Mouse (Mus musculus): ENCODE data around the gene Ctsk.

The Ctsk gene

DNA sequence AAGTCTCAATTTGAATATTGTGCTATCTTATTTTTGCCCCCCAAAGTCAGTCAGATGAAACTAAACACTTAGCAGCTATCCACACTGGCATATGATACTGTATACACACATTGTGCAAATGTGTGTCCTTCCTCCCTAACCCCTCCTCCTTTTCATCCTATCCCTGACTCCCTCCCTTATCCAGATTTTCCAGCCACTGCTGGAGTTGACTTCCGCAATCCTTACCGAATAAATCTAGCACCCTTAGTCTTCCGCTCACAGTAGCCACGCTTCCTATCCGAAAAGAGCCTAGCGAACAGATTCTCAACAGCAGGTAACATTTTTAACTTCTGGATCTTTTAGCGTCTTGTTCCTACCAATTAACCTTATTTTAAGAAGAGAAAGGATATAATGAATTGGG lies at the start of gene Ctsk:
Ctsk (plus strand) TSS at position 233 of the 400 bp plus-strand sequence.
- DNase-seq, result no peak

GRCm38 (mm10) chr3:95450408-95450807 lies 48.6 kb upstream of the Ctsk start:
- peak; percentile 57 for DNase-seq

GRCm38 (mm10) chr3:95450915-95451314 lies 48.1 kb upstream of the Ctsk start:
- DNase-seq, result no peak

DNA sequence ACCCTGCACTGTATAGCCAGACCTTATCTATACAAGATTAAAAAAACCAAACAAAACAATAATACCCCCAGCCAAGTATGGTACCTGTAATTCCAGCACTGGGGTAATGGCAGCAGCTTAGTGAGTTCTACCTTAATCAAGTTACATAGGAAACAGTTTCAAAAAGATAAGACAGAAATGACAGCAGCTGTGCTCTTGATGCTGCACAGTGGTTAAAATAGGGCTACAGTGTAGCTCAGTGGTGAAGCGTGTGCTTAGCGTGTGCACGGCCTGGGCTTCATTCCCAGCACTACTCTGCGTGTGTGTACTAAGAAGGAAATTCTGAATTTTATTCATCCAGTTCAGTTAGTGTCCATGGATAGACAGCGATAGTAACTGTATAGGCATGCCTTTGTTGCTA lies 42.7 kb upstream of the Ctsk start:
- DNase-seq, result no peak

GRCm38 (mm10) chr3:95457758-95458157 lies 41.3 kb upstream of the Ctsk start:
- DNase-seq, result no peak

- DNase-seq, result no peak
Observed at GRCm38 (mm10) chr3:95459381-95459780, 39.7 kb upstream of the Ctsk start.

- no peak for DNase-seq
Observed at GRCm38 (mm10) chr3:95463852-95464251, 35.2 kb upstream of the Ctsk start.

- no peak for DNase-seq
Observed at GRCm38 (mm10) chr3:95478966-95479365, 20.1 kb upstream of the Ctsk start.

DNA sequence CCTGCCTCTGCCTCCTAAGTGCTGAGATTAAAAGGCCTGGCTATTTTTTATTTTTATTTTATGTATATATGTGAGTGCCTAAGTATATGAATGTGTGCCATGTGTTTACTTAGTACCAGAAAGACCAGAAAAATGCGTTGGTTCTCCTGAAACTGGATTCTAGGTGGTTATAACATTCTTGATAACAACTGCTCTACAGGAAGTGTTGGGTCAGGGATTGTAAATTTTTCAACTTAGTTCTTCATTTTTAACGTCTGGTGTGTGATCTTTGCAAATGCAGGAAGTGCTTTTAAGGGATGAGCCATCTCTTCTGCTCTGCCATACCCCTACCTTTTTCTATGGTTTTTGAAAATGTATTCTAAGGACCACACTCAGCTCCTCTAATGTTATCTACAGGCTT lies 12.6 kb upstream of the Ctsk start:
- DNase-seq, result no peak

DNA sequence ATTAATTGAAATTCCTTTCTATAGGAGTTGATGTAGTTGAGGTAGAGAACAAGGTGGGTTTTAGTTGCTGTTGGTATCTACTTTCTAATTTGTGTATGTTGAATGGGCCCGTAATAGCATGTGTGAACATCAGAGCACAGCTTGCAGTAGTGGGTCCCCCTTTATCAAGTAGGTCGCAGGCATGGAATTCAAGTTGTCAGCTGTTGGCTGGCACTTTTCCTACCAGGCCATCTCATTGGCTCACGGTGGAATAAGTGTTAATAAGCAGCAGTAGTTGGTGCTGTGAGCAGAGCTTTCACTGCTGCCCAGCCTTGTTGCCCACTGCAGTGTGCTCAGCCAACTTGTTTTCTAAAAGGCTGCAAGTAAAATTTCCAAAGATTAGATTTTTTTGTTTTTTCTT lies 10.4 kb upstream of the Ctsk start:
- no peak for DNase-seq

- no peak for DNase-seq
Observed at GRCm38 (mm10) chr3:95490238-95490637, 8.8 kb upstream of the Ctsk start.

DNA sequence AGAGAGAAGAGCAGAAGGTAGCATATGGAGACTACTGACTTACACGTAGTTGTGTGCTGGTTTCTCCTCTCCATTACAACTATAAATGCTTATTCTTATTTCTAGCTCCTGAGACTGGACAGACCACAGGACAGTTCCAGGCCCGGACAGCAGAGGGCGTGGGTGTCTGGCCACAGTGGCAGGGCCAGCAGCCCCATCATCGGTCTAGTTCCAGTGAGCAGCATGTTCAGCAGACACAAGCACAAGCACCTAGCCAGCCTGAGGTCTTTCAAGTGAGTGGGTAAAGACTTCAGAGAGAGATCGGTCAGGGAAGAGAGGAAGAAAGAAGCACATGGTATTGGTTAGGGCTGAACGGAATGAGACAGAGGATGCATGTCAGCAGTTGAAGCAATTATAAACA lies 4.7 kb upstream of the Ctsk start:
- DNase-seq, result peak; percentile 67

- no peak for DNase-seq
Observed at GRCm38 (mm10) chr3:95498229-95498628, 827 bp upstream of the Ctsk start.

DNA sequence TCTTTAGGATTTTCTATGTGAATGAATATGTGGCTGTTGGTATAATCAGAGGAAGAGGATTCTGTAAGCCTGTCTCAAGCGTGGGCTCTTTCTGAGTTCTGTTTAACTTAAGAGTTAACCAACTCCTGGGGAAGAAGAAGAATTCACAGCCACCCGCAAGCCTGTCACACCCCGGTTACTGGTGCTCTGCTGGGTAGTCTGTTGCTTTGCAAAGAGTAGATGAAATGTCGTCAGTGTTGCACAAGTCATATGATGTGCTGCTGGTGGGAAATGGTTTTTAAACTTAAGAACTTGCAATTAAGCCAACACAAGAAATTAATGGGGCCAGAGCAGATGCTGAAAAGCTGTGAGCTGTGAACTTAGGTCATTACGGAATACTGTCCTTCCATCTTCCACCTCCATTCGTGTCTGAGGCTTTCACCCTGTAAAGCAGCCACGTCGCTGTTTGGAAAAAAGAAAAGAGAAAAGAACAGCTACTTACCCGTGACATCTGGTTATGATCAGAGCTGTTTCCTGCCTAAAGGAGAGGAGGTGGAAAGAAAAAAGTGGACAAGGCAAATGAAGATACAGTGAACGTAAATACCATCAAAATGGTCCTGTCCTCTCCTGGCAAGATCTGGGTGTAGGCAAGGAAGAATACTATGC lies 562 bp downstream of the Ctsk start:
- peak; percentile 25 for DNase-seq

DNA sequence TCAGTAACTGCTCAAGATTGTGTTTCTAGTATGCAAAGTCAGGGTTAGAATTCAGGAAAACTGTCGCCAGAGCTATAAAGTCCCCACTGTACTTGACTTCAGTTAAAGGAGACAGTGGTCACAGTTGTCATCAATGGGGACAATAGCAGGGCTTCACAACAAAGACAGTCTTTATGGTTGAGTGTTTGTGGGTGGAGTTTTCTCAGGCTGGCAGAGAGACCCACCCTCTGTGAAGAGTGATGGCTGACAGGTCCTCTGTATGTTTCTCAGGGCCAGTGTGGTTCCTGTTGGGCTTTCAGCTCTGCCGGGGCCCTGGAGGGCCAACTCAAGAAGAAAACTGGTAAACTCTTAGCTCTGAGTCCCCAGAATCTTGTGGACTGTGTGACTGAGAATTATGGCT lies 3.3 kb downstream of the Ctsk start:
- DNase-seq, result no peak

DNA sequence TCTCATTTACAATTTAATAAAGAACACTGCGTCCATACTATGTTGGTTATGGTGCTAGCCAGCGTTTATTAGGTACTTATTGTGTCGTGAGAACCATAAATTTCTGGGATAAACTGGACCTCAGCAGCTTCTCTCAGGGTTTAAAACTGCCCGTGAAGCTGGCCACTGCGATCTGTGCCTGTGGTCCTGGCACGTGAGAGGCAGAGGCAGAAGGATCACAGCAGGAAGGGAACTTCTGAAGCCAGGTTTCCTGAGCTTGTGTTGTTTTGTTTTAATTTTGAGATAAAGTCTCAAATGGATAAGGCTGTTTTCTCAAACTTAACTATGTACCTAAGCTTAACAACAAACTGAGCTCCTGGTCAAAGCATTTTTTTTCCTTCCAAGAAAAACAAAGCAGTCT lies 10.3 kb downstream of the Ctsk start:
- DNase-seq, result no peak

GRCm38 (mm10) chr3:95511611-95512180 lies 12.6 kb downstream of the Ctsk start:
- no peak for DNase-seq

GRCm38 (mm10) chr3:95516614-95517041 lies 17.6 kb downstream of the Ctsk start:
- no peak for DNase-seq

DNA sequence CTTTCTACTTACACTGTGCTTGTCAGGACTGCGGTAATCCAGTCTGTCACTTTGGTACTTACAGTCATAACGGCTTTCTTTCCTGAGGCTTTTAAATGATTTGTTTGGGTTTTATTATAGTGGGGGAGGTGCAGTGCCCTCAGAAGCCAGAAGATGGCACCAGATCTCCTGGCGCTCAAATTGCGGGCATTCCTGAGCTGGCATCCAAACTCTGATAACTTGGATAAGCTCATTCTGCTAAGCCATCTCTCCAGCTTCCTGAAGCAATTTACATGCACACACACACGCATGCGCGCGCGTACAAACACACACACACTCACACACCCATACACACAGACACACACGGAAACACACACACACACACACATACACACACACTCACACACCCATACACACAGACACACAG lies 18.4 kb downstream of the Ctsk start:
- peak; percentile 77 for DNase-seq

DNA sequence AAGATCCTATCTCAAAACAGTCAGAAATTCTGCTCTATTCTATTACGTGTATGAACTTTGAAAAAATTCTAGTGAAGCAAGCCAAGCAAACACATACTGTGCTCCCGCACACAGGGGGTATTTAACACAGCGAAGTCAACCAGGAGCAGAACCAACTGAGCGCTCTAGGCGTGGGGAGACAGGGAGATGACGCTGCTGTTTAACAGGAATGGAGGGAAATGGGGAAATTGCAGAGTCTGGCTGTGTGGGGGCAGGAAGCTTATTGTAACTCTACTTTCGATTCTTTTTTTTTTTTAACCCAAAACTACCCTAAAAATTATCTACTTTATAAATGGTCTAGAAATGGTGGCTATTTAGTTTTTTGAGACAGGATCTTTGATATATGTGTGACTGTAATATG lies 19.8 kb downstream of the Ctsk start:
- DNase-seq, result no peak

DNA sequence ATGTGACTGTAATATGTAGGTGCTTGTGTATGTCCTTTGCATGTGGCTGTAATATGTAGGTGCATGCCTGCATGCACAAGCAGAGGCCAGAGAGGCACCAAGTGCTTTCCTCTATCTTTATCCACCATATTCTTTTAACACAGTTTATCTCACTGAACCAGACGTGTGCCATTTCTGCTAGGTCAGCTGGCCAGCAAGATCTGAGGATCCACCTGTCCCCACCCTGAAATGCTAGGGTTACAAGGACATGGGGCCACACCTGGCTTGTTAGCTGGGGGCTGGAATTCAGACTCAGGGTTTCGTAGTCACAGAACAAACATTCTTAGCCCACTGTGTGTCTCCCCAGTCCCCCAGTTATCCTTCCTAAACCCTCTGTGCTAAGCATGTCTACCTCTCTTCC lies 20.3 kb downstream of the Ctsk start:
- no peak for DNase-seq

DNA sequence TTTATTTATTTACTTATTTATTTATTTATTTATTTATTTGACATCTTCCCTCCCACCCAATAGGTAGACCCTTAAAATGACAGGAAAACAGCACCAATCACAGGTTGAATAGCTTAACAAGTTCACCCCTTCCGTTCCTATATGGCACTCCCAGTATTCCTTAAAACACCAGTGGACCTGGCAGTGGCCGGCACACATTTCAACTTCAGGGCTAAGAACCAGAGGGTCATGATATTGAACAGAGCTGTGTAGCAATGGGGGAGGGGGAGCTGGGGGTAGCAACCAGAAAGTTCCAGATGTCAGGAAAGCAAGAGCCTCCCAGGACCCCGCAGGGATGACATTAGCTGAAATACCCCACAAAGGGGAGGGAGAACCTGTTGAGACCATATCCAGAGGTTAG lies 21.0 kb downstream of the Ctsk start:
- DNase-seq, result no peak

- peak; percentile 22 for DNase-seq
Observed at GRCm38 (mm10) chr3:95521168-95521567, 22.1 kb downstream of the Ctsk start.

- no peak for DNase-seq
Observed at GRCm38 (mm10) chr3:95523662-95524061, 24.6 kb downstream of the Ctsk start.

GRCm38 (mm10) chr3:95524673-95525072 lies 25.6 kb downstream of the Ctsk start:
- no peak for DNase-seq
